Mouse (Mus musculus) limb, embryonic 14.5 days (tissue): ENCODE data around the gene Atxn10. TPM values are rescaled to one million over a fixed set of nuclear protein-coding genes. Genes with fewer than 3 reads are reported as not detected.

Source experiments
- ATAC-seq: fragments of 200-750 bp; cut with Nextera tagmentation; 2 replicates; pipeline ENCODE4 v1.8.0; 2017; ENCODE audit warnings: low read depth, moderate number of reproducible peaks, moderate TSS enrichment; ENCODE audit not compliant: low FRiP score
- DNase-seq: peaks from one replicate; pipeline ENCODE4 v3.0.0-alpha.2; 2015; ENCODE audit warnings: low spot score
- H3K27ac ChIP-seq: fragments of 300-500 bp; sonication (generic); replicated peaks from 2 replicates; pipeline ENCODE4 v1.5.1; 2014; ENCODE audit warnings: low read depth, mild to moderate bottlenecking, low read length, moderate library complexity, mixed read lengths
- H3K27me3 ChIP-seq: fragments of 300-500 bp; sonication (generic); 2 replicates; pipeline ENCODE4 v1.6.1; 2014; ENCODE audit warnings: low read length, mixed read lengths; ENCODE audit not compliant: control insufficient read depth, insufficient read depth
- H3K36me3 ChIP-seq: fragments of 300-500 bp; sonication (generic); 2 replicates; pipeline ENCODE4 v1.6.1; 2014; ENCODE audit warnings: mild to moderate bottlenecking, low read length, moderate library complexity, mixed read lengths; ENCODE audit not compliant: control insufficient read depth, insufficient read depth
- H3K4me1 ChIP-seq: fragments of 300-500 bp; sonication (generic); 2 replicates; pipeline ENCODE4 v1.6.1; 2014; ENCODE audit warnings: antibody characterized with exemption, low read length, mixed read lengths; ENCODE audit not compliant: control insufficient read depth, insufficient read depth
- H3K4me2 ChIP-seq: fragments of 300-500 bp; sonication (generic); replicated peaks from 2 replicates; pipeline ENCODE4 v1.6.1; 2014; ENCODE audit warnings: low read depth, mild to moderate bottlenecking, low read length, moderate library complexity; ENCODE audit not compliant: severe bottlenecking
- H3K4me3 ChIP-seq: fragments of 300-500 bp; sonication (generic); replicated peaks from 2 replicates; pipeline ENCODE4 v1.5.1; 2014; ENCODE audit warnings: low read length
- H3K9ac ChIP-seq: fragments of 300-500 bp; sonication (generic); 2 replicates; pipeline ENCODE4 v1.6.1; 2014; ENCODE audit warnings: mild to moderate bottlenecking, low read depth, low read length, moderate library complexity; ENCODE audit not compliant: severe bottlenecking
- H3K9me3 ChIP-seq: fragments of 300-500 bp; sonication (generic); 2 replicates; pipeline ENCODE4 v1.6.1; 2016; ENCODE audit warnings: low read length; ENCODE audit not compliant: control insufficient read depth
- POLR2A ChIP-seq: fragments of 200-500 bp; IDR thresholded peaks from 2 replicates; pipeline ENCODE4 v1.8.0; 2012; ENCODE audit warnings: inconsistent platforms, mild to moderate bottlenecking, moderate library complexity, borderline replicate concordance; ENCODE audit not compliant: insufficient read depth, insufficient read length; ENCODE audit errors: extremely low read depth
- WGBS: fragments of 180-500 bp; shearing (Covaris S2); extraction: QIAGEN DNeasy Blood & Tissue Kit; methylation state at CpG from one replicate; pipeline ENCODE4 v1.1.7; 2014; 5-methylcytosine and 5-hydroxymethylcytosine counted together
- polyA plus RNA-seq, 2 experiments: library from polyadenylated mRNA; depleted of rRNA in 1 of 2; stranded (reverse) in 1 of 2; unstranded in 1 of 2; fragments of >200 nt; fragmentation: Nextera tagmentation in 1 of 2; extraction: Ambion mirVana in 1 of 2; gene quantifications; 2 replicates each; pipeline versions ENCODE4 v1.2.1 to v1.2.3; 2012 to 2014

The Atxn10 gene
- polyA plus RNA-seq, 2 experiments = 187 to 300 TPM

DNA sequence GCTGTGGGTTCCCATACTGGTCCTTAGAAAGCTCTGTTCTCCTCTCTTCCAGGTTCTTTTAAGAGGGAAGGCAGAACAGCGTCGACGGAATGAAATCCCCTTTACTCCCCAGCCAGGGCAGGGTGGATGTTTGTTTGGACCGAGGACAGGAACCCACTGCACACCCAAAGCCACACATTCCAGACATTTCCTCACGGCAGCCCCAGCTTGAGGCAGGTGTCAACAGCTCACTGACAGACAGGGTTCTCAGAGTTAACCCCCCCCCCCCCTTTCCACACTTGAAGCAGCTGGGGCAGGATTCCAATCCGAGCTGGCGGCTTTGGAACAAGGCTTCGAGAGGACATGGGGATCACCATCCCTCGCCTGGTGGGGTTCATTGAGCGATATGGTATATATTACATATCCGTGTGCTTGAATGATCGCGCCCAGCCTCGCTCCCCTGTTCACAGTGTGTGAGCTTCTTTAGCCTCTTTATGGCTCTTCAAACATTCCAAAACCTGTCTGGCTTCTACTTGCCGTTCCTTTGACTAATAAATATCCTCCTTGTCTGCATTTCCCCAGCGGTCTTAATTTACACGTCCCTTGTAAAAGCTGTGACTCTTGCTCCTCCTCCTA is 37.8 kb upstream of the Atxn10 start:
- H3K36me3 ChIP-seq = no peaks in the 10 kb centered on the region
- H3K4me1 ChIP-seq = peaks cover 18% of the 10 kb centered on the region
- 24% methylated on average over 17 of the region's 17 CpGs for WGBS
- H3K4me3 ChIP-seq = no peak overlapping the region
- H3K27ac ChIP-seq = peak overlapping the region; percentile 26; the same call in 1 of the 2 replicates
- H3K27me3 ChIP-seq = no peaks in the 10 kb centered on the region
- no peak overlapping the region for H3K9ac ChIP-seq
- no peaks in the 10 kb centered on the region for H3K9me3 ChIP-seq
- ATAC-seq (peak; percentile 82), DNase-seq (no peak)
- TF ChIP-seq POLR2A = no peak
- H3K4me2 ChIP-seq = peak overlapping the region; percentile 13; the same call in 1 of the 2 replicates

DNA sequence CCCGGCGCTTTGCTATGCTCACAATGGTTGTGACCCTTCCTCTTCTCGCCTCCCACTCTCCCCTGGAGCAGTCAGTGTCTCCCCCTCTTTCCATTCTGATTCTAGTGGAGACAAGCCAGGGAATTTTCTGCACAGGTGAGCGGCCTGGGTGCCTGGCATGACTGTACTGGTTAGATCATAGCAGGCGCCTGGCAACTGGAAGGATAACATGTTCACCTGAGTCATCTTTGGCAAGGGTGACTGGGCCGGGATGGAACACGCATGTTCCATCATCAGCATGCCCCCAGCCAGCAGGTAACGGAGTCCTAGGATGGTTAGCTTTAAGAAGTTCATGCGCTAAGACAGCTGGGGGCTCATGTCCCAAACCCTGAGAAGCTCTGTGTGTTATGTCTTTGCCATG is 37.1 kb upstream of the Atxn10 start:
- no peak for ATAC-seq
- H3K4me3 ChIP-seq = no peak overlapping the region
- H3K27me3 ChIP-seq = no peaks in the 10 kb centered on the region
- WGBS = 76% methylated on average over 9 of the region's 9 CpGs
- 0 out of 2 replicates have a peak overlapping the region, but pooled peaks have one; percentile 26 for H3K27ac ChIP-seq
- DNase-seq = no peak
- no peak for TF ChIP-seq POLR2A
- H3K36me3 ChIP-seq = no peaks in the 10 kb centered on the region
- H3K4me1 ChIP-seq = peaks cover 18% of the 10 kb centered on the region
- H3K9ac ChIP-seq = no peak overlapping the region
- H3K4me2 ChIP-seq = peak overlapping the region; percentile 13; the same call in 1 of the 2 replicates
- no peaks in the 10 kb centered on the region for H3K9me3 ChIP-seq

DNA sequence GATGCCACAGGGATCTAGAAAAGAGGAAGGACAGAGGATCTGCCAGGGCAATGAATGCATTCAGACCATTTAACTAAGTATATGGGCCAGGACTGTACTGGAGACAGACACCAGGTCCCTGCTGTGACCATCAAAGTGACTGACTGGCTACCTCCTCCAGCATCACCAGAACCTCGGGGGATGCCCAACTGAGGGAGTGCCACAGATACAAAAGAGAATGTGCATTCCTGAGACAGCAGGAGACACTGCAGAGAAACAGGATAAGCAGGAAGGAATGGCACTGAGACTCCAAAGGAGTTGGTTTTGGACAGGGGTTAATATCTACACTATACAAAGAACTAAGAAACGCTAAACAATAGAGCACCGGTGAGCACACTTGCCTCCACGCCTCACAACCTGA is 32.8 kb upstream of the Atxn10 start:
- no peak for ATAC-seq
- Histone ChIP-seq H3K4me3 (no peak overlapping the region), H3K36me3 (no peaks in the 10 kb centered on the region), H3K9ac (no peak overlapping the region), H3K9me3 (no peaks in the 10 kb centered on the region), H3K27ac (no peak overlapping the region), H3K27me3 (no peaks in the 10 kb centered on the region), H3K4me1 (peaks cover 8% of the 10 kb centered on the region), H3K4me2 (no peak overlapping the region)
- no peak for TF ChIP-seq POLR2A
- no peak for DNase-seq
- WGBS = 84% methylated on average over 4 of the region's 4 CpGs

DNA sequence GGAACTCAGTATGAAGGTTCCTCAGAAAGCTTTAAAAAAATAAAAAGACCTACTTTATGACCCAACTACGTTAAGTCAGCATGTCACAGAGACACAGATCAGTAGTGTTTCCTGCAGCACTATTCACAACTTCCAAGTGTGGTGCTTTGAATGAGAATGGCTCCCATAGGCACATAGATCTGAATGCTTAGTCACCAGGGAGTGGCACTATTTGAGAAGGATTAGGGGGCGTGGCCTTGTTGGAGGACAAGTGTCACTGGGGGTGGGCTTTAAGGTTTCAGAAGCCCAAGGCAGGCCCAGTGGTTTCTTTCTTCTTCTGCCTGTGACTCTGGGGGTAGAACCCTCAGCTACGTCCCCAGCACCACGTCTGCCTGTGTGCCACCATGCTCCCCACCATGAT is 32.1 kb upstream of the Atxn10 start:
- Histone ChIP-seq H3K36me3 (no peaks in the 10 kb centered on the region), H3K27ac (no peak overlapping the region), H3K4me2 (no peak overlapping the region), H3K4me1 (peaks cover 1% of the 10 kb centered on the region), H3K9me3 (no peaks in the 10 kb centered on the region), H3K27me3 (no peaks in the 10 kb centered on the region), H3K4me3 (no peak overlapping the region), H3K9ac (no peak overlapping the region)
- DNase-seq (no peak), ATAC-seq (no peak)
- WGBS = 92% methylated on average over 4 of the region's 4 CpGs
- TF ChIP-seq POLR2A = no peak

DNA sequence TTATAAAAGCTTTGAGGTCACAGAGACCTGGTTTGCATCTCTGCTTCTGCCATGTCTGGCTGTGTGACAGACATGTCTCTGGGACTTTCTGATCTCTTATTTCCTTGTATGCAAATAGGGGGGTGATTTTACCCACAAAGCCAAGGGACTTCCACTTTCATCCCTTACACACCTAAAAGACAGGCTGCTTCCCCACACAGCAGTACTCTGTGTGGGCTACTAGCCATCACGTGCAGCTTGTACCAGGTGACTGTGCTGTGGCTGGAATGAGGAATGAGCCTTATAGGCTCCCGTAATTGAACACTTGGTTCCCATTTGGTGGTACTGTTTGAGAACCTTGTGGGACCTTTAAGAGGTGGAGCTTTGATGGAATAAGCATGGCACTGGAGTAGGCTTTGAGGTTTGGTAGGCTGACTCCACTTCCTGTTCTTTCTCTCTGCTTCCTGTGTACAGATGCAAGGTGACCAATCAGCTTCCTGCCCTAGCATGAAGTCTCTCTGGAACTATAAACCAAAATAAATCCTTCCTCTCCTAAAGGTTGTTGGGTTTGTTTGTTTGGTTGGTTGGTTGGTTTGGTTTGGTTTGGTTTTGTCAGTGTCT is 28.9 kb upstream of the Atxn10 start:
- Histone ChIP-seq H3K9ac (no peak overlapping the region), H3K27me3 (no peaks in the 10 kb centered on the region), H3K36me3 (no peaks in the 10 kb centered on the region), H3K4me1 (no peaks in the 10 kb centered on the region), H3K4me2 (no peak overlapping the region), H3K9me3 (no peaks in the 10 kb centered on the region), H3K4me3 (no peak overlapping the region), H3K27ac (no peak overlapping the region)
- no peak for TF ChIP-seq POLR2A
- 85% methylated on average over 2 of the region's 2 CpGs for WGBS
- DNase-seq (no peak), ATAC-seq (no peak)
